Mouse (Mus musculus) hindbrain, embryonic 11.5 days (tissue): ENCODE data around the gene Setd5. TPM values are rescaled to one million over a fixed set of nuclear protein-coding genes. Genes with fewer than 3 reads are reported as not detected.

ENCODE experiments used
- ATAC-seq: fragments of 200-750 bp; cut with Nextera tagmentation; 2 replicates; pipeline ENCODE4 v1.8.0; 2017; ENCODE audit warnings: mild to moderate bottlenecking, moderate TSS enrichment, moderate library complexity; ENCODE audit not compliant: low FRiP score
- DNase-seq: peaks from one replicate; pipeline ENCODE4 v3.0.0-alpha.2; 2015; ENCODE audit warnings: low spot score
- H3K27ac ChIP-seq: fragments of 300-500 bp; sonication (generic); 2 replicates; pipeline ENCODE4 v1.5.1; 2014; ENCODE audit warnings: mild to moderate bottlenecking, low read depth, low read length
- H3K27me3 ChIP-seq: fragments of 300-500 bp; sonication (generic); 2 replicates; pipeline ENCODE4 v1.6.1; 2014; ENCODE audit warnings: mild to moderate bottlenecking, low read length, moderate library complexity, mixed read lengths; ENCODE audit not compliant: control insufficient read depth, insufficient read depth
- H3K36me3 ChIP-seq: fragments of 300-500 bp; sonication (generic); 2 replicates; pipeline ENCODE4 v1.6.1; 2014; ENCODE audit warnings: mild to moderate bottlenecking, low read length, moderate library complexity, mixed read lengths; ENCODE audit not compliant: control insufficient read depth, insufficient read depth
- H3K4me1 ChIP-seq: fragments of 300-500 bp; sonication (generic); replicated peaks from 2 replicates; pipeline ENCODE4 v1.6.1; 2014; ENCODE audit warnings: low read length, mixed read lengths; ENCODE audit not compliant: control insufficient read depth, insufficient read depth
- H3K4me2 ChIP-seq: fragments of 300-500 bp; sonication (generic); replicated peaks from 2 replicates; pipeline ENCODE4 v1.6.1; 2014; ENCODE audit warnings: mild to moderate bottlenecking, low read depth, low read length
- H3K4me3 ChIP-seq: fragments of 300-500 bp; sonication (generic); 2 replicates; pipeline ENCODE4 v1.5.1; 2014; ENCODE audit warnings: low read depth, low read length
- H3K9ac ChIP-seq: fragments of 300-500 bp; sonication (generic); 2 replicates; pipeline ENCODE4 v1.6.1; 2014; ENCODE audit warnings: low read depth, low read length
- H3K9me3 ChIP-seq: fragments of 300-500 bp; sonication (generic); 2 replicates; pipeline ENCODE4 v1.6.1; 2016; ENCODE audit warnings: low read length; ENCODE audit not compliant: control insufficient read depth
- WGBS: fragments of 180-500 bp; shearing (Covaris S2); extraction: QIAGEN DNeasy Blood & Tissue Kit; methylation state at CpG from one replicate; pipeline ENCODE4 v1.1.7; 2014; 5-methylcytosine and 5-hydroxymethylcytosine counted together
- polyA plus RNA-seq: library from polyadenylated mRNA; unstranded; fragments of >200 nt; fragmentation: Nextera tagmentation; extraction: Ambion mirVana; gene quantifications from 2 replicates; pipeline ENCODE4 v1.2.1, GENCODE M21; 2014

Setd5 gene
- polyA plus RNA-seq, 1 experiment from 2014 or later: 91.1 TPM

- Histone ChIP-seq H3K27me3 (no peaks in the 10 kb centered on the region), H3K4me3 (no peak overlapping the region), H3K4me2 (no peak overlapping the region), H3K9ac (no peak overlapping the region), H3K9me3 (no peaks in the 10 kb centered on the region), H3K27ac (no peak overlapping the region), H3K36me3 (no peaks in the 10 kb centered on the region), H3K4me1 (no peaks in the 10 kb centered on the region)
- 83% methylated on average over 4 of the region's 4 CpGs for WGBS
- no peak for ATAC-seq
- DNase-seq: no peak
Measured at GRCm38 (mm10) chr6:113084590-113084989, 7.4 kb downstream of the Setd5 start.

GRCm38 (mm10) chr6:113093206-113093605, 16.0 kb downstream of the Setd5 start:
- no peak overlapping the region for H3K4me3 ChIP-seq
- 92% methylated on average over 3 of the region's 3 CpGs for WGBS
- no peak overlapping the region for H3K27ac ChIP-seq
- no peaks in the 10 kb centered on the region for H3K36me3 ChIP-seq
- H3K4me1 ChIP-seq: no peaks in the 10 kb centered on the region
- DNase-seq (no peak), ATAC-seq (no peak)
- H3K27me3 ChIP-seq: no peaks in the 10 kb centered on the region
- no peak overlapping the region for H3K9ac ChIP-seq
- no peaks in the 10 kb centered on the region for H3K9me3 ChIP-seq
- no peak overlapping the region for H3K4me2 ChIP-seq

GRCm38 (mm10) chr6:113095547-113095946, 18.4 kb downstream of the Setd5 start:
- Histone ChIP-seq H3K4me1 (no peaks in the 10 kb centered on the region), H3K36me3 (no peaks in the 10 kb centered on the region), H3K4me2 (no peak overlapping the region), H3K4me3 (no peak overlapping the region), H3K9me3 (no peaks in the 10 kb centered on the region), H3K27me3 (no peaks in the 10 kb centered on the region), H3K27ac (no peak overlapping the region), H3K9ac (no peak overlapping the region)
- 96% methylated on average over 1 of the region's 1 CpGs for WGBS
- ATAC-seq: no peak
- no peak for DNase-seq

- no peak overlapping the region for H3K4me2 ChIP-seq
- DNase-seq (no peak), ATAC-seq (no peak)
- no peak overlapping the region for H3K27ac ChIP-seq
- no peaks in the 10 kb centered on the region for H3K36me3 ChIP-seq
- WGBS: 92% methylated on average over 5 of the region's 5 CpGs
- no peaks in the 10 kb centered on the region for H3K4me1 ChIP-seq
- H3K4me3 ChIP-seq: no peak overlapping the region
- H3K27me3 ChIP-seq: no peaks in the 10 kb centered on the region
- no peak overlapping the region for H3K9ac ChIP-seq
- no peaks in the 10 kb centered on the region for H3K9me3 ChIP-seq
Measured at GRCm38 (mm10) chr6:113097662-113098061, 20.5 kb downstream of the Setd5 start.

- Histone ChIP-seq H3K4me2 (no peak overlapping the region), H3K9ac (no peak overlapping the region), H3K27ac (0 out of 2 replicates have a peak overlapping the region, but pooled peaks have one; percentile 7), H3K36me3 (no peaks in the 10 kb centered on the region), H3K4me1 (no peaks in the 10 kb centered on the region), H3K9me3 (no peaks in the 10 kb centered on the region), H3K27me3 (no peaks in the 10 kb centered on the region), H3K4me3 (no peak overlapping the region)
- 68% methylated on average over 5 of the region's 5 CpGs for WGBS
- DNase-seq: no peak
- ATAC-seq: no peak
Measured at GRCm38 (mm10) chr6:113099640-113100289, 22.6 kb downstream of the Setd5 start.

GRCm38 (mm10) chr6:113102541-113102940, 25.4 kb downstream of the Setd5 start:
- Histone ChIP-seq H3K4me3 (no peak overlapping the region), H3K36me3 (peaks cover 3% of the 10 kb centered on the region; the same call in 1 of the 2 replicates), H3K27ac (no peak overlapping the region), H3K4me1 (no peaks in the 10 kb centered on the region), H3K9ac (no peak overlapping the region), H3K4me2 (no peak overlapping the region), H3K9me3 (no peaks in the 10 kb centered on the region), H3K27me3 (no peaks in the 10 kb centered on the region)
- ATAC-seq (no peak), DNase-seq (no peak)
- 88% methylated on average over 4 of the region's 4 CpGs for WGBS

GRCm38 (mm10) chr6:113103765-113104164, 26.6 kb downstream of the Setd5 start:
- no peak for ATAC-seq
- H3K27ac ChIP-seq: no peak overlapping the region
- DNase-seq: peak; percentile 66

GRCm38 (mm10) chr6:113109378-113109777, 32.2 kb downstream of the Setd5 start:
- Histone ChIP-seq H3K9ac (no peak overlapping the region), H3K4me3 (no peak overlapping the region), H3K4me2 (no peak overlapping the region), H3K36me3 (peaks cover 3% of the 10 kb centered on the region; the same call in 1 of the 2 replicates), H3K27me3 (no peaks in the 10 kb centered on the region), H3K4me1 (no peaks in the 10 kb centered on the region), H3K27ac (no peak overlapping the region), H3K9me3 (no peaks in the 10 kb centered on the region)
- ATAC-seq (no peak), DNase-seq (no peak)
- WGBS: 90% methylated on average over 3 of the region's 3 CpGs

More at GRCm38 (mm10) chr6:113103765-113104164, 26.6 kb downstream of the Setd5 start:
- Histone ChIP-seq H3K4me1 (no peaks in the 10 kb centered on the region), H3K9me3 (no peaks in the 10 kb centered on the region), H3K36me3 (peaks cover 3% of the 10 kb centered on the region; the same call in 1 of the 2 replicates), H3K27me3 (no peaks in the 10 kb centered on the region), H3K4me2 (no peak overlapping the region), H3K9ac (no peak overlapping the region), H3K4me3 (no peak overlapping the region)

GRCm38 (mm10) chr6:113109956-113110355, 32.8 kb downstream of the Setd5 start:
- no peaks in the 10 kb centered on the region for H3K9me3 ChIP-seq
- peaks cover 3% of the 10 kb centered on the region; the same call in 1 of the 2 replicates for H3K36me3 ChIP-seq
- no peak overlapping the region for H3K9ac ChIP-seq
- DNase-seq: no peak
- H3K4me1 ChIP-seq: no peaks in the 10 kb centered on the region
- H3K4me2 ChIP-seq: no peak overlapping the region
- no peaks in the 10 kb centered on the region for H3K27me3 ChIP-seq
- ATAC-seq: no peak
- no peak overlapping the region for H3K4me3 ChIP-seq
- no peak overlapping the region for H3K27ac ChIP-seq
- WGBS: 90% methylated on average over 7 of the region's 7 CpGs
